Mouse (Mus musculus): ENCODE measurements around the gene Polr2c. TPM values are rescaled to one million over a fixed set of nuclear protein-coding genes. Genes with fewer than 3 reads are reported as not detected.
A peak's percentile ranks its signal among the peaks of the same experiment; 100 is the strongest.
"Not testable (repeated sequence)": the region's sequence is repeated elsewhere in the genome, so short reads cannot be mapped to it uniquely, and the experiment has no call there.

Gene Polr2c
- polyA plus RNA-seq, 1 experiment = 4.1 TPM

- peak overlapping the region; percentile 70 for H3K4me3 ChIP-seq (replicated peaks)
- H3K4me1 ChIP-seq (ENCODE audit: control insufficient read depth) = peaks cover 38% of the 10 kb centered on the region
- no peaks in the 10 kb centered on the region for H3K9me3 ChIP-seq (ENCODE audit: control insufficient read depth, low read length)
- no peak for TF ChIP-seq TAL1 (IDR thresholded peaks at IDR 0.05; ENCODE audit: low read length)
- peaks cover 33% of the 10 kb centered on the region for H3K36me3 ChIP-seq (ENCODE audit: control insufficient read depth)
- H3K27me3 ChIP-seq (ENCODE audit: control insufficient read depth) = no peaks in the 10 kb centered on the region
Observed at GRCm38 (mm10) chr8:94836456-94837240, 20.6 kb upstream of the Polr2c start.

GRCm38 (mm10) chr8:94837662-94838574 is 19.3 kb upstream of the Polr2c start, which contains the start of the genes Coq9 and Ciapin1:
Coq9 (plus strand) TSS chr8:94838321.
Ciapin1 (minus strand) TSS chr8:94838358.
- no peaks in the 10 kb centered on the region for H3K27me3 ChIP-seq (ENCODE audit: control insufficient read depth)

GRCm38 (mm10) chr8:94838600-94838999 is 18.6 kb upstream of the Polr2c start:
- TF ChIP-seq TAL1 (IDR thresholded peaks at IDR 0.05; ENCODE audit: low read length) (no peak), GATA1 (IDR thresholded peaks at IDR 0.05; ENCODE audit: low read length) (no peak)
- Histone ChIP-seq H3K36me3 (ENCODE audit: control insufficient read depth) (peaks cover 29% of the 10 kb centered on the region), H3K4me1 (ENCODE audit: control insufficient read depth) (peaks cover 35% of the 10 kb centered on the region), H3K9me3 (ENCODE audit: control insufficient read depth, low read length) (no peaks in the 10 kb centered on the region), H3K27me3 (ENCODE audit: control insufficient read depth) (no peaks in the 10 kb centered on the region), H3K4me3 (replicated peaks) (peak overlapping the region; percentile 70)

More at GRCm38 (mm10) chr8:94837662-94838574, 19.3 kb upstream of the Polr2c start, which contains the start of the genes Coq9 and Ciapin1:
- H3K4me1 ChIP-seq (ENCODE audit: control insufficient read depth) = peaks cover 36% of the 10 kb centered on the region
- peaks cover 29% of the 10 kb centered on the region for H3K36me3 ChIP-seq (ENCODE audit: control insufficient read depth)
- peak within 1 kb of the TSS; percentile 70 for H3K4me3 ChIP-seq (replicated peaks)
- H3K9me3 ChIP-seq (ENCODE audit: control insufficient read depth, low read length) = no peaks in the 10 kb centered on the region
- no peak for TF ChIP-seq GATA1 (IDR thresholded peaks at IDR 0.05; ENCODE audit: low read length)

DNA sequence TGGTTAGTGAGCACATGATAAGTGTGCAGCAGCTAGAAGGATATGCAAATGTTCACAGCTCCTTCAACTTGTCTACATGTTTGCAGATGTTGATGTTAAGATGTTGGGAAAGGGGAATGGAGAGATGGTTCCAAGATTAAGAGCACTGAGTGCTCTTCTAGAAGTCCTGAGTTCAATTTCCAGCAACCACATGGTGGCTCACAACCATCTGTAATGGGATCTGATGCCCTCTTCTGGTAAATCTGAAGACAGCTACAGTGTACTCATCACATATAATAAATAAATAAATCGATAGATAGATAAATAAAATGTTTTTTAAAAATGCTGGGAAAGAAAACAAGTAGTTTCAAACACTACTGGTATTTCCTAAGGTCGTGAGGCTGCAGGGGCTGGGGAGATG is 16.1 kb upstream of the Polr2c start:
- Histone ChIP-seq H3K27me3 (ENCODE audit: control insufficient read depth) (no peaks in the 10 kb centered on the region), H3K4me1 (ENCODE audit: control insufficient read depth) (peaks cover 26% of the 10 kb centered on the region), H3K36me3 (ENCODE audit: control insufficient read depth) (peaks cover 47% of the 10 kb centered on the region), H3K9me3 (ENCODE audit: control insufficient read depth, low read length) (no peaks in the 10 kb centered on the region), H3K4me3 (replicated peaks) (no peak overlapping the region)
- TF ChIP-seq GATA1 (IDR thresholded peaks at IDR 0.05; ENCODE audit: low read length) = no peak
- TF ChIP-seq TAL1 (IDR thresholded peaks at IDR 0.05; ENCODE audit: low read length) = no peak

- Histone ChIP-seq H3K4me3 (replicated peaks) (no peak overlapping the region), H3K9me3 (ENCODE audit: control insufficient read depth, low read length) (no peaks in the 10 kb centered on the region), H3K27me3 (ENCODE audit: control insufficient read depth) (no peaks in the 10 kb centered on the region), H3K4me1 (ENCODE audit: control insufficient read depth) (no peaks in the 10 kb centered on the region), H3K36me3 (ENCODE audit: control insufficient read depth) (peaks cover 92% of the 10 kb centered on the region)
- TF ChIP-seq GATA1 (IDR thresholded peaks at IDR 0.05; ENCODE audit: low read length) (no peak), TAL1 (IDR thresholded peaks at IDR 0.05; ENCODE audit: low read length) (no peak)
Observed at GRCm38 (mm10) chr8:94850049-94850448, 7.2 kb upstream of the Polr2c start.

- H3K4me1 ChIP-seq (ENCODE audit: control insufficient read depth) = peaks cover 23% of the 10 kb centered on the region
- not testable (repeated sequence) for H3K27me3 ChIP-seq (ENCODE audit: control insufficient read depth); H3K9me3 ChIP-seq (ENCODE audit: control insufficient read depth, low read length); H3K4me3 ChIP-seq (replicated peaks)
- peaks cover 66% of the 10 kb centered on the region for H3K36me3 ChIP-seq (ENCODE audit: control insufficient read depth)
Observed at GRCm38 (mm10) chr8:94854761-94855160, 2.5 kb upstream of the Polr2c start.

DNA sequence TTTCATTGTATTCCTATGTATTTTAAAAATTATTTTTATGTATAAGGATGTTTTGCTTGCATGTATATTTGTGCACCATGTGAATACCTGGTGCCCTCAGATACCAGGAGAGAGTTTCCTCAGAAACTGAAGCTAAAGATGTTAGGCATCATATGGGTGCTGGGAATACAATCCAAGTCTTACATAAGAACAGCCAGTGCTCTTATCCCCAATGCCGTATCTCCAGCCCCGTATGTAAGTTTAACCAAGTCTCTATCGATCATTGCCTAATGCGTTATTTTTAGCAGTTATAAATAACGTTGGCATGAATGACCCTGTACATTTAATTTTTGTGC is 272 bp upstream of the Polr2c start:
- Histone ChIP-seq H3K9me3 (ENCODE audit: control insufficient read depth, low read length) (no peaks in the 10 kb centered on the region), H3K4me3 (replicated peaks) (peak overlapping the region; percentile 88), H3K36me3 (ENCODE audit: control insufficient read depth) (peaks cover 68% of the 10 kb centered on the region), H3K4me1 (ENCODE audit: control insufficient read depth) (peaks cover 37% of the 10 kb centered on the region), H3K27me3 (ENCODE audit: control insufficient read depth) (no peaks in the 10 kb centered on the region)
- TF ChIP-seq GATA1 (IDR thresholded peaks at IDR 0.05; ENCODE audit: low read length) = no peak
- TF ChIP-seq TAL1 (IDR thresholded peaks at IDR 0.05; ENCODE audit: low read length) = no peak

DNA sequence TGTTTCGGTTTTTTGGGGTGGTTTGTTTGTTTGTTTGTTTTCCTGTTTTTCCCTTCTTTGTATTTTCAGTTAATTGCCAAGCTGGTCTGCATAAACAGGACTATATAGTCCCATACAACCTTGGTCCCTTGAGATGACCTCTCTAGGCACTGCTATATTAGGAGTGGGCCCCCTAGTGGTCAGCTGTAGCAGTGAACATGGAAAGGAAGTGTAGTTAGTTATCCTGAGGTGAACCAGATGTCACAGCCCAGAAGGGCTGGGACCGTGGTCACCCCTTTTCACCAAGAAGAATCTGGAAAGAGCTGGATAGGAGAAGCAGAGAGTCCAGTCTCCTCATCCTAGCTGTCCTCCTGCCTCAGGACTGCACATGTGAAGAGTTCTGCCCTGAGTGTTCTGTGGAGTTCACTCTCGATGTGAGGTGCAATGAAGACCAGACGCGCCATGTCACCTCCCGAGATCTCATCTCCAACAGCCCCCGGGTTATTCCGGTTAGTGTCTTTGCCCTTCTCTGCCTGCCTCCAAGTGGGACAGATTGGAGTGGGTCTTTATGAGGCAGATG is 4.2 kb downstream of the Polr2c start:
- H3K4me1 ChIP-seq (ENCODE audit: control insufficient read depth) = peaks cover 76% of the 10 kb centered on the region
- TF ChIP-seq GATA1 (IDR thresholded peaks at IDR 0.05; ENCODE audit: low read length) (no peak), TAL1 (IDR thresholded peaks at IDR 0.05; ENCODE audit: low read length) (no peak)
- H3K36me3 ChIP-seq (ENCODE audit: control insufficient read depth) = peaks cover 77% of the 10 kb centered on the region
- H3K4me3 ChIP-seq (replicated peaks) = no peak overlapping the region
- H3K27me3 ChIP-seq (ENCODE audit: control insufficient read depth) = no peaks in the 10 kb centered on the region
- H3K9me3 ChIP-seq (ENCODE audit: control insufficient read depth, low read length) = no peaks in the 10 kb centered on the region
